Mouse (Mus musculus) lung, adult 2 months (tissue): ENCODE results near the gene Zfp524. TPM values are rescaled to one million over a fixed set of nuclear protein-coding genes. Genes with fewer than 3 reads are reported as not detected.
"Not testable (repeated sequence)": the region's sequence is repeated elsewhere in the genome, so short reads cannot be mapped to it uniquely, and the experiment has no call there.

Source experiments
- DNase-seq: peaks from one replicate; pipeline ENCODE4 v3.0.0; 2022
- H3K4me1 ChIP-seq: fragments of 200-500 bp; 2 replicates; pipeline ENCODE4 v1.6.1; 2011; ENCODE audit warnings: low read length; ENCODE audit not compliant: control insufficient read depth, insufficient read depth
- H3K4me3 ChIP-seq: fragments of 200-500 bp; replicated peaks from 2 replicates; pipeline ENCODE3; 2011; ENCODE audit warnings: low read depth, mild to moderate bottlenecking, control low read depth, low read length; ENCODE audit errors: extremely low read depth
- CTCF ChIP-seq: fragments of 200-500 bp; IDR thresholded peaks from 2 replicates; pipeline ENCODE4 v1.5.1; 2011; ENCODE audit warnings: mild to moderate bottlenecking, low read length, control low read depth; ENCODE audit not compliant: insufficient read depth
- POLR2A ChIP-seq: fragments of 200-500 bp; IDR thresholded peaks from 2 replicates; pipeline ENCODE4 v1.6.1; 2011; ENCODE audit warnings: low read depth, mild to moderate bottlenecking, control low read depth, low read length, borderline replicate concordance; ENCODE audit errors: extremely low read depth
- WGBS: fragments of 180-500 bp; shearing (Covaris S2); methylation state at CpG from one replicate; pipeline ENCODE4 v1.1.7; 2018; 5-methylcytosine and 5-hydroxymethylcytosine counted together
- polyA plus RNA-seq: library from polyadenylated mRNA; depleted of rRNA; stranded (reverse); fragments of >200 nt; gene quantifications from 2 replicates; pipeline ENCODE4 v1.2.3, GENCODE M21; 2012

Zfp524 gene
- polyA plus RNA-seq, 1 experiment: 37.0 TPM

DNA sequence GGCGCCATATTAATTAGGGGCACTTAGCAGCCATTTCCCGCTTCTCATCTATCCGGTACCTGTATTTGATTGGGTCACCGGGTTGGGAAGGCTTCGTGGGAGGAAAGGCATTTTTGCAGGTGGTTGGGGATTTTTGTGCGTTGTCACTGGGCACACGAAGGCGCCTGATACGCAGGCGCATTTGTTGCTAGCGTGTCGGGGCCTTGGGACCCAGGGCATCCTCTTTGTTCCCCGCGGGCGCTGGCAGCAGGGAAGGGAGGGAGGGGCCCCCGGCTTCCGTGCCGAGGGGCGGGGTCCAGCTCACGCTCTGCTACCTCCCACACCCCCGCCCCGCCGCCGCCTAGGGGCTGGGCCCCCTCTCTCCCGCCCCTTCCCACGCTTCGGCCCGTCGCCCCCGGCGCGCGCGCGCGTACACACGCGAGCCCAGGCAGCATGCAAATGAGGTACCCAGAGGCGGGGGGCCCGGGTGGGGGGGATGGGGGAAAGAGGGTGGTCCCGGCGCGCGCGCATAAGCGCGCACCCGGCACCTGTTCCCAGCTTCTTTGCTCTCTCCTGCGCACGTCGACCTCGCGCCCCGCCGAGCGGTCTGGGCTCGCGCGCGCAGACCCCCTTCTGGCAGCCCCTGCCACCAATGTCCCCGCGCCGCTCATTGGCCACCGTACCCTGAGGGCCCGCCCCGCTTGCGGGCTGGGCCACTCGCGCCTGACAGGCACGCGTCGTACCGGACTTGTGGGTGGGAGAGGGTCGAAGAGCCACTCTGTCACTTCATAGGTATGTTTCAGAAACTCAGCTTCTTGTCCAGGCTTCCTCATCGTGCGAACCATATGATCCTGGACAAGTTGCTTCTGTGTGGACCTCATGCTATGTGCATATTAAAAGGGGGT lies 1.1 kb downstream of the Zfp524 start, which contains the start of gene Gm44973:
Gm44973 (plus strand) TSS at position 379 of the 884 bp plus-strand sequence.
- DNase-seq: peak; percentile 92
- WGBS: 1% methylated on average over 74 of the region's 76 CpGs
- Histone ChIP-seq H3K4me1 (peaks cover 8% of the 10 kb centered on the region), H3K4me3 (peak within 1 kb of the TSS; percentile 91)
- TF ChIP-seq CTCF: no peak
- peak; percentile 52; the same call in 1 of the 2 replicates for TF ChIP-seq POLR2A

DNA sequence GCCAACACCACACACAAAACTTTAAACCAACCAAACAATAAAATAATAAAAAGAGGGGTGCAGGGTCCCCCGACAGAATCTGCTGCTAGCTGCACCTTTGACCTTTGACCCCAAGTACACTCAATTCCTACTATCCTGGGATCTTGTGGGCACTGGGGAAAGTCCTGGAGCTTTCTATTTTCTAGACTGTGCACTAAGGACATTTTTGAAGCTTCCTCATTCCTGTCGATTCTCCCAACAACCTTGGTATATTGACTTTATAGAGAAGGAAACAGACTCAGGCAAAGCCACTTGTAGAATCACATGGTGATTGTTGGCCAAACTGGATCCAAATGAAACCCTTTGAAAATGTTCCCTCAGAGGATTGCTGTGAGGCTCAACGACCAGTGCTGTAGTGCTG lies 1.8 kb downstream of the Zfp524 start:
- Histone ChIP-seq H3K4me1 (peaks cover 8% of the 10 kb centered on the region), H3K4me3 (peak overlapping the region; percentile 79)
- no peak for DNase-seq
- TF ChIP-seq CTCF (no peak), POLR2A (no peak)
- 33% methylated on average over 3 of the region's 3 CpGs for WGBS

DNA sequence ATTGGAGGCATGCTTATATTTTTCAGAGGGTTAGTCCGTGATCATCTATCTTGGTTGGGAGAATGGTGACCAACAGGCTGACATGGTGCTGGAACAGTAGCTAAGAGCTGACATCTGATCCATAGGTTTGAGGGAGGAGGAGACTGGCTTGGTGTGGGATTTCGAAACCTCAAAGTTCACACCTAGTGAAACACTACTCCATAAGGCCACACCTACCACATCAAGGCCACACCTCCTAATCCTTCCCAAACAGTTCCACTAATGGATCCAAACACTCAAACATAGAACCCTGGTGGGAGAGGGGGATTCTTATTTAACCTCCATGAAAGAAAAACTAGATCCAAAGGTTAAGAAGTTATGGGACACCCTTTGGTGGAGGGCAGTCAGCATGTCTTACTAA lies 2.7 kb downstream of the Zfp524 start:
- WGBS: 96% methylated on average over 2 of the region's 2 CpGs
- H3K4me1 ChIP-seq: peaks cover 8% of the 10 kb centered on the region

DNA sequence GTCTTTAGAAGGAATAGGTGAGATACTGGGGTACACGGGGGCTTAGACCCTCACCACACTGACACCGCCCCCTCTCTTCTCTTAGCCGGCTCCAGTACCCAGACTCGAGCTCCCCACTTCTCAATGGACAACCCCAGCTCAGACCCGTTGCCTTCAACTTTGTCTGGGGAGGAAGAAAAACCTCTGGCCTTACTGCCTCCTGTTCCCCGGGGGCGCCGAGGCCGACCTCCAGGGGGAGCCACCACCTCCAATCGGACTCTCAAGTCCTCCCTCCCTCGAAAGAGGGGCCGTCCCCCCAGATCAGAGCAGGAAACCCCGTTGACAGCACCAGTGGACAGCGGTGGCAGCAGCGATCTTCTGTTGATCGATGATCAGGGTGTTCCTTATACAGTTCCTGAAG lies 3.1 kb downstream of the Zfp524 start:
- WGBS: 92% methylated on average over 16 of the region's 16 CpGs
- TF ChIP-seq POLR2A (no peak), CTCF (no peak)
- Histone ChIP-seq H3K4me3 (no peak overlapping the region), H3K4me1 (peaks cover 8% of the 10 kb centered on the region)
- no peak for DNase-seq

More for the DNA sequence above, 2.7 kb downstream of the Zfp524 start:
- TF ChIP-seq CTCF (no peak), POLR2A (no peak)
- H3K4me3 ChIP-seq: no peak overlapping the region
- no peak for DNase-seq

DNA sequence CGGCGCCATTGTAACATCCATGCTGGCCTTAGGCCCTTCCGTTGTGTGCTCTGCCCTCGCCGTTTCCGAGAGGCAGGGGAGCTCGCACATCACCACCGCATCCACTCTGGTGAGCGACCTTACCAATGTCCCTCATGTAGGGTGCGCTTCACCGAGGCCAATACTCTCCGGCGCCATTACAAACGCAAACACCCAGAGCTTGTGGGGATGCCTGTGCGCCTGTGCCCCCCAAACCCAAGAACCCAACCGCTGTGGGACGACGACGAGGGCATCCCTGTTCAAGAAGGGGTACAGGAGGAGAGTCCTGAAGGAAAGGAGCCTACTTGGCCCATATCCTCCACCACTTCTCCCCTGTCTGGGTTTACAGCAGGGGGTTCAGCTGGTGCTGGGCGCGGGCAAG lies 3.7 kb downstream of the Zfp524 start:
- Histone ChIP-seq H3K4me1 (peaks cover 8% of the 10 kb centered on the region), H3K4me3 (no peak overlapping the region)
- TF ChIP-seq CTCF: no peak
- no peak for TF ChIP-seq POLR2A
- DNase-seq: no peak
- WGBS: 98% methylated on average over 21 of the region's 21 CpGs

DNA sequence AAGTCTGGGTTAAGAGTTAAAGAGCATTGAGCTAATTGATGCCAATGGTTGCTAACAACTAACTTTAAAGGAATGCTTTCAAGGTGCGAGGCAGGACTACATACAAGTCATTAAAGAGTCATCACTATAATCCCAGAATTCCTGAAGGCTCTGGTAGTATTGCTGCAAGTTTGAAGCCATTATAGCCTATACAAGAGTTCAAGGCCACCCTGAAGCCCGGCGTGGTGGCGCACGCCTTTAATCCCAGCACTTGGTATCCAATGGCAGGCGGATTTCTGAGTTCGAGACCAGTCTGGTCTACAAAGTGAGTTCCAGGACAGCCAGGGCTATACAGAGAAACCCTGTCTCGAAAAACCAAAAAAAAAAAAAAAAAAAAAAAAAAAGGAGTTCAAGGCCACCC lies 5.4 kb downstream of the Zfp524 start:
- not testable (repeated sequence) for DNase-seq

DNA sequence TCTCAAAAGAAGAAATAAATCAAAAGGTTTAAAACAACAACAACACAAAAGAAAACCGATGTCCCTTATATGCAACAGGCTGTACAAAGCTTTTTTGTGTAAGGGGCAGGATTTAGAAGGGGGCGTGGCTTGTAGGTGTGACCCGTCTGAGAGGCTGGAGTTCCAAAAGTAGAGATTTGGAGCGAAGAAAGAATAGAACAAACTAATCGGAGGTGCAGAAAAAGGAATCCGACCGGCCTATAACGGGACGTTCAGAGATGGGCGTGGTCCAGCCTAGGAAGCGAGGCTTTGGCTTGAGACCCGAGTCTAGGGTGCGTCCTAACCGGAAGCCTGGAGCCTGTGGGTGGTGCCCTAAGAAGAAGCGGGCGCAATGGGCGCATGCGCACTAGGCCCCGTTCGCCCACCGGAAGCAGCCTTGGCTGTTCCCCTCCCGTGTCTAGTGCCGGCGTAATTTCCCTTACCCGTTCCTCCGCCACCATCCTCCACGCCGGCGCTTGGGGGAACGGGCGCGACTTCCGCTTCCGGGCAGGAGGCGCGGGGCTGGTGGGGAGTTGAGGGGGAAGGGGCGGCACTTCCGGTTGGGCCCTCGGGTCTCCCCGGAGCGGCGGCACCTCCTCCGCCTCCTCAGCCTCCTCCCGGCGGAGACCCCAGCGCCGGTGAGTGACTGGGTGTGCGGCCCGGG lies 5.9 kb downstream of the Zfp524 start, which contains the start of the genes Zfp865 and Ccdc106:
Zfp865 (plus strand) TSS at position 377 of the 682 bp plus-strand sequence.
Ccdc106 (plus strand) TSS at position 554 of the 682 bp plus-strand sequence.
- Histone ChIP-seq H3K4me1 (peaks cover 5% of the 10 kb centered on the region), H3K4me3 (peak within 1 kb of the TSS; percentile 26)
- DNase-seq: peak; percentile 97
- under 1% methylated on average over 49 of the region's 49 CpGs for WGBS
- peak; percentile 86; the same call in 1 of the 2 replicates for TF ChIP-seq POLR2A
- no peak for TF ChIP-seq CTCF

More for the DNA sequence above, 5.4 kb downstream of the Zfp524 start:
- not testable (repeated sequence) for H3K4me1 ChIP-seq, H3K4me3 ChIP-seq
- WGBS: 22% methylated on average over 8 of the region's 8 CpGs

DNA sequence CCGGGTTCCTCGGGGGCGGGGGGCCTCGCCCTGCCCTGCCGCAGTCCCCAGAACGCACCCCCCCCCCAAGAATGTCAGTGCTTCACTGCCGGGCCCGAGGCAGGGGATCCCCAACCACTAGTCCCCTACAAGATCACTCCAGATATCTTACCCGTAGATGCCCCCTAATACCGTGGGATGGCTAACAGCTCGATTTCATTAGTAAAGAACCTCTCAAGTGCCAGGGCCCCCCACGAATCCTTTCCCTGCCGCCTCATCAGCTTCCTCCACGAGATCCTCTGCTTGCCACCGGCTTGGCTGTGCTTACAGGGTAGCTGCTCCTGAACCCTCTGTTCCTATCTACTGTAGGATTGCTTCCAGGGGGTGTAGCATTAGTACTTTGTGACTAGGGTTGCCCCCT lies 6.5 kb downstream of the Zfp524 start:
- H3K4me3 ChIP-seq: peak overlapping the region; percentile 26
- TF ChIP-seq POLR2A (no peak), CTCF (no peak)
- peaks cover 6% of the 10 kb centered on the region for H3K4me1 ChIP-seq
- no peak for DNase-seq
- under 1% methylated on average over 15 of the region's 15 CpGs for WGBS

DNA sequence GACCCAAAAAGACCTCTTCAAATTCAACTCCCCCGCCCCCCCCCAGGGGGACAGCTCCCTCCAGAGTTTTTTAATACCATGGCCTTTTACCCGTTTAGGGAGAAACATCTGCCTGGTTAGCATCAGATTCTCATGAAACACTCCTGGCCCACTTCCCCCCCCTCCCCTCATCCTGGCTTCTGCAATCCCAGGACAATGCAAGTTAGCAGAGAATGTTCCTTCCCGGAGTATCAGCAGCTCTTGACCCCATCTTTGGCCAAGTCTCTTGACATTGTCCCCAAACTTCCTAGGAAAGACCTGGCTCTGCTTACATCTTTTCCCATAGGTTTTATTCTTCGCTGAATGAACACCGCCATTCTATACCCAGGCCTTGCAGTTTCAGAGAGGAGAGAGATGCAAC lies 7.0 kb downstream of the Zfp524 start:
- H3K4me1 ChIP-seq: peaks cover 6% of the 10 kb centered on the region
- no peak for DNase-seq
- no peak for TF ChIP-seq POLR2A
- TF ChIP-seq CTCF: no peak
- H3K4me3 ChIP-seq: no peak overlapping the region
- WGBS: 36% methylated on average over 5 of the region's 5 CpGs

DNA sequence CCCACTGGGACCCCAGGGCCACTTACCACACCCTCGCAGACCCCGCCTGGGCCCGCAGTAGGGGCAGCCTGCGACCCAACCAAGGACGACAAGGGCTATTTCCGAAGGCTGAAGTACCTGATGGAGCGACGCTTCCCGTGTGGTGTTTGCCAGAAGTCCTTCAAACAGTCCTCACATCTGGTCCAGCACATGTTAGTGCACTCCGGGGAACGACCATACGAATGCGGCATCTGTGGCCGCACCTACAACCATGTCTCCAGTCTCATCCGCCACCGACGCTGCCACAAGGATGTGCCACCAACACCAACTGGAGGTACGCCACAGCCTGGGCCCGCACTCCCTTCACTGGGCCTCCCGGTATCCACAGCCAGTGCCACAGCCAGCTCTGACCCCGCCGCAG lies 15.3 kb downstream of the Zfp524 start:
- TF ChIP-seq CTCF: no peak
- no peak for TF ChIP-seq POLR2A
- 97% methylated on average over 22 of the region's 22 CpGs for WGBS
- no peak for DNase-seq
- H3K4me3 ChIP-seq: no peak overlapping the region
- H3K4me1 ChIP-seq: 0 out of 2 replicates have a peak, but pooled peaks cover 2% of the 10 kb centered on the region
